Mouse (Mus musculus) thymus, postnatal 10 days (tissue): ENCODE data around the gene Nedd9.

ENCODE experiments used
- DNase-seq, 2 experiments: peaks; one replicate each; pipeline ENCODE4 v3.0.0; 2021; ENCODE audit warnings: low spot score in 2 of 2

Gene Nedd9

DNA sequence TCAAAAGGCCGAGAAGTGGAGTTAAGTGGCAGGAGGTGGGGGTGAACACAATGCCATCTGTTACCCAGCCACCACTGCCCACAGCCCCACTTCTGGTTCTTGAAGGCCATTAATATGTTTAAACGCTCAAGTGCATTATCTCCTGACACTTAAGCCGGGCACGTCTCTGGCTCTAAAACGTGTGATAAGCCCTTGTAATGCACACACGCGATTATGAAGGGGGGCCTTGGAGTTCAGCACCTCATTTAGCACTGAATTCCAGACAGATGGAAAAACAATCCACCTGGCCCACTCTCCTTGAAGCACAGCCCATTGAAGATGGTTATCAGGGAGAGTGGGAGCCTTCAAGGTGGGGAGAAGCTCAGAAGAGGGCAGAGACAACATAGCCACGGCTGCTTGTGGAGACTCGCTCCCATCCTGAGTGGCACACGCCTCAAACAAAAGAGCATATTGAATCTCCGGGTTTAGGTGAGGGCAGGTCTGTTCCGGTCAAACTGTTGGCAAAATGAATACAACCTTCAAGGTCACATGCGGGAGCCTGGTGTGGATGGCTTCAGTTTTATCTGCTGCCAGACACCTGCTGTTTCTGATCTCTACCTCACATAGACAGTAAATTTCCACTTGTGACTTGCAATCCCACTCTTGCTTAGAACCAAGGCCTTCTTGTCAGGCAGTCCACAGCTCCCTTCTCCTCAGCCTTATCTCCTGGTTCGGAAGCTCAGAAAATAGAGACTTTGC, 30.7 kb downstream of the Nedd9 start:
- no peak for DNase-seq

DNA sequence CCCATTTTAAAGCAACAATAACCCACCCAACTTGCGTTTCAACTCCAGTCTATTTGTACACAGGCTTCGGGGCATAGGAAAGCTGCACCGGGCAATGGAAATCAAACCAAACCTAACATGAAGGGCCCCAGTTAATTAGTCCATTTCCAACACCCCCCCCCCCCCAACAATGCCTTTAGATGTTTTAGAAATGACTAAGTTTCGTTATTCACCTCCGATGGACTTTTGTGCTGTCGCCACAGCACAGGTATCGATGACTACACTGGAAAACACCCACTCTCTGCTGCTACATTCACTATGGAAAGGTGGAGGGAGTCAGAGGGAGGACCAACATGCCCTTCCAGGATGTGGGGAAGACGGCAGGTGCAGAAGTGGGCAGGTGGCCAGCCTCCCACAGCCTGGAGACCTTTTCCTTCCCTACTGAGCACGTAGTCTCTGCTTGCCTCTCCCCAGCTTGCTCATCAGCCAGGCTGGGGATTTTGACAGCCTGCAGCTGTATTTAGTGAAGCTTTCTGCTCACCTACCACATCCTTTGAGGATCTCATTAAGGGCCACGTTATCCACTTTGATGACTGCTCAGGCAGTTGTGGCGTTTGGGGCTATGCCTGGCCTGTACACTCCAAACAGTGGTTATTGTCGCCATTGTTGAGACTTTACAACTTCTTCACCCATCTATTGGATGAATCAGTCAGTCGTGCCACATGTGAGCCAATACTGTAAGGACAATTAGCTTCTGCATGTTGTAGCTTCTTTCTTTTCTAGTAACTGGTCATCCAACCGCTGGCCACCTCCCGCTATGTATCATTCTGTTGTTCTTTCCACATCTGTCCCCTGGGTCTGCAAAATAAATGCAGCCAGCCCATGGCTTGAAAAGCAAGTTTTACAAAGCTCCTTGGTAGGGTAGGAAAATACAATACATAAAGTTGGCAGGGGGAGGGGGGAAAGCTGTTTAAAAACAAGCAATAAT, 33.7 kb downstream of the Nedd9 start:
- no peak for DNase-seq

DNA sequence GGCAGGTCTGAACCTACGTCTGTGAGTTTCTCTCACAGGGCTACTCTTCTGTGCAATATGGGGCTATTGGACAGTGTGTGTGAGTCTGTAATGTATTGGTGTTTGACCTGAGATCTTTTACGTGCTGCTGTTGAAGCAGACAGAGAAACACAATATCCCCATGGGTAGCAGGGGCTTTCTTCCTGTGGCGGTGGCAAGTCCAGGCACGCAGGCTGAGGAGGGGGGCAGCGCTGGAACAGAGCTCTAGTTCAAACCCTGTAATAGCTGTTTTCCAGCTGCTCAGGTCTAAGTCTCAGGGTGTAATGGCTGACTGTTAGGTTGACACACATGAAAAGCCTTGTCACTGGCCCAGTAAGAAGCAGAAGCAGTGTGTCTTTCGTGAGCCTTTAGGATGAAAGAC, 36.3 kb downstream of the Nedd9 start:
- no peak for DNase-seq

DNA sequence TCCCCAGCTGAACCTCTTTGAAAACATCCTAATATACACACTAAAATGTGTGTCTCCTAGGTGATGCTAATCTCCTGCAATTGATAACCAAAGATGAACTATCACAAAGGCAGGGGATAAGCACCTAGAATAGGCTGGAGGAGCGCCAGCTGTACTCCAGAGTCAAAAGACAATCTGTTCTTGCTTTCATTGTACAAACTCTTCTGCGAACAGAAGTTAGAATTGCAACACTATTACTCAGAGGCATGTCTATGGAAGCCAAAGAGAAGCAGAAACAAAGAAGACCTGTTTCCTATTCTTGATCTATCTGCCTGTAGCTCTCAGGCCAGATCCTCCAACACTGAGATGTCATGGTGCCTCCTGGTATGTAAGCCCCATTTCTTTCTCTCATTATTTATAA, 38.0 kb downstream of the Nedd9 start:
- no peak for DNase-seq

DNA sequence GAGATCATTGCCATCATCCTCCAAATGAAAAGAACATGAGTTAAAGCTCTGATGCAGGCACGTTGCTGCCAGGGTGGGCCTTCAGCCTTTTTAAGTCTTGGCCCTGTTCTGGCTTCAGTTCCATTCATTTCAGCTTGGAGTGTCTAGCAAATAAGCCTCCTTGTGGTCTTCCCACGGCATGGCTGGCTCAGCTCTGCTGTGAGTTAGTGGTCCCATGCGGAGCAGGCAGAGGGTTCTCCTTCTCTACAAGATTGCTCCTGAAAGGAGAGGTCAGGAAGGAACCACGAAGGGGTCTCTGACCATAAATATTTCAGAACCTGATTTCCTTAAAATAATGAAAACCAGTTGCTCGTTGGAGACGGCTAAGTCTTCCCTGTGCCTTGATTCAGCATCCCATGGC, 40.0 kb downstream of the Nedd9 start:
- no peak for DNase-seq

DNA sequence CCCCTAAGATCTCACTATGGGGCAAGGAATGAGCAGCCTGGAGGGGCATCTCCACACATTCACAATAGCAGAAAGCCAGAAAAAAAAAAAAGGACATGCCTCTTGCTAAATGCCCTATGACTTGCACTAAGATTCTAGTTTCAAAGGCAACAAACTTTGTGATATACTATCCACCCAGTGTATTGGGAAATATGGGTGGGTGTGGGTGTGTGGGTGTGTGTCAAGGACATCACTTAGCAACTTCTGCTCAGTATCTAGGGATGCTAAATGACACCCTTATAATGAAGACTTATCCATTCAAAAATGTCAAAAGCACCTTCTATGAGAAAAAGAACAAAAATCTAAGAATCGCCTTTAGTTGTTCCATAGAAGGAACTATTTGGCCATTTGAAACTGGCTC, 40.6 kb downstream of the Nedd9 start:
- DNase-seq = no peak

DNA sequence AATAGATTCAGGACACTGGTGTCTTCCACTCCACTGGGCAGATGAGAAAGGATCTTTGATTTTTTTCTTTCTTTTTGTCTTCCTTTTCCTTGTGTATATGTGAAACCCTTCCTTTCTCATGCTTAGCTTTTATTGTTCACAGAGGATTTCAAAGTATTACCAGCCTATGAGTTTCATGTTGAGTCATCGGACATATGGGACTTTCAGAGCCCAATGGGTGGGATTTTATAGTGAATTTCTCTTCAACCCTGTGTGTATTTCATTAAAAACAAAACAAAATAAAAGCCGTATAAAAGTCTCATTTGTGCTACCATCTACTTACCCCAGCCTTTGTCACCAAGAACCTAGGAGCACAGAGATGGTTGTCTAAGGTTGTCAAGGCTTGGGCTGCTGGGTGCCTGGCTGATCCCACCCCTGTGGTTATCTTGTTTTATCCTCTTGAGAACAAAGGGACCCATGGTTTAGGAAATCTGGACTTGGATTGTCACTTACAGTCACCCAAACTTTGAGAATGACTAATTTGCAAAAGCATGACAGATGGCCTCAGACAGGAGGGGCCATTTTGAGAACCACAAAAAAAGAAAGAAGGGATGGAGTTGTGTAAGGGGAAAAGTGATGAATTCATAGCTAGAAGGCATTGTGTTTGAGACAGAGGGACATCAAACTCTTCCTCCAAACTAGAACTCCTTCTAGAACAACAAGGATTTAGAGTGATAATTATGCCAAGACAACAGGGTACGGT, 41.9 kb downstream of the Nedd9 start:
- DNase-seq = no peak

DNA sequence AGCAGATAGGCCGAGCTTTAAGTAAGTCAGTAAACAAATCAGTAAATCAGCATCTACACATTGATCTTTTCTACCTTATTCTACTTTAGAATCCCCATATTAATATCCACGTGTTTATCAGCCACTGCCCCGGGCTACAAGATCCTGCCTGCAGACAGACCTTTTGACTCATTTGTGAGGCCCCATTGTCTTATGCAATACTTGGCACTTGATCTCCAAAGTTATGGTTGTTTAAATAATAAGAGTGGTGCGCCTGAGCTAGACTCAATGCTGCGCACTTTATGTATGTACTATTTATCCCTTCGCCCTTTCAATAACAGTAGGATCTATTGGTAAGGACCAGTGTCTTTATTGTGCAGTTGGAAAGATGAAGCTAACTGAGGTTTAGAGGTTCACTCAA, 42.9 kb downstream of the Nedd9 start:
- DNase-seq = no peak

DNA sequence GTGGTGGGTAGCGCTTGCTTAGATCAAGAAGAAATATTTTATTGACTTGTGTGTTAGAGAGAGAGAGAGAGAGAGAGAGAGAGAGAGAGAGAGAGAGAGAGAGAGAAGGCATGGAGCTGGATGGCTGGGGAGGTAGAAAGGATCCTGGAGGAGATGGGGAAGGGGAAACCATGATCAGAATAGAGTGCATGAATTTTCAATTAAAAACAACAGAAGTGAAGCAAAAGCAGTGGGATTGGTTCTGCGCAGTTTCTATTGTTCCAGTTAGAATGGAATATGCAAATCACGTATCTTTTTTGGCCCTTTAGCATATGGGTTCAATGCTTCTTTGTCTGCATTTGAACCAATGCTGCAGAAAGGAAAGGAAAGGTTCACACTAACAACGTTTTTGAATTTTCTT, 45.0 kb downstream of the Nedd9 start:
- no peak for DNase-seq

DNA sequence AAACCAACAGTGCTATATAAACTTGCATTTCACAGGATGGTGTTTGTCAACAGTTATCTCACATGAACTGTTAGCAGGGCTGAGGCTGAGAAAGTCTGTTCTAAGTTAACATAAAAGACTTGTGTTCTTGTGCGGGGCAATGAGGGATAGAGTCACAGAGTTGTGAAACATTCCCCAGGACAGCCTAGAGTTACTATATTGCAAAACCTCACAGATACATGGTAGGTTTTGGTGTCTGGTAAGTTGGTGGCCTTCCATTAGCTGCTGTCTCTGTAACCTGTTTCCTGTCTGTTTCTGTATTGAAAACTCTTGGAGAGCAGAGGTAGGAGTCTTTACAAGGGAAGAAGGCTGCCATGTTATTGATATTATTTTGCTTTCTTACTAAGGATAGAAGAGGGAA, 47.0 kb downstream of the Nedd9 start:
- DNase-seq = no peak

DNA sequence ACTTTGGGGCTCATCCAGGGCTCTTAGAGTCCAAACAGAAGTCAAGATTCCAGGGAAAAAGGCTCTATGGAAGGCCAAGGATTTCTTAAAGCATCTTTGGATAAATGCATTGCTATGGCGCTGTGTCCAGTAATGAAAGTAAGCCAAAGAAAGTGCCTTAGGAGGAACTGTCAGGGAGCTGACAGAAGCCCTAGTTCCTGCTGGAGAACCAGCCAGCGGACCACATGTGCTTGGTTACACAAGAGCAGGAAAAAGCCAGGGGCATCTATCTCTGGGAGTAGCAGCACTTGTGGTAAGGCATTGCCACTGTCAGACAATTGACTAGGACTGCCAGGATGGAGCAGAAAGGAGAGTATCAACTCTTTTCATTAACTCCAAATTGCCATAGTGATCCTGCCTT, 49.8 kb downstream of the Nedd9 start:
- DNase-seq = no peak

DNA sequence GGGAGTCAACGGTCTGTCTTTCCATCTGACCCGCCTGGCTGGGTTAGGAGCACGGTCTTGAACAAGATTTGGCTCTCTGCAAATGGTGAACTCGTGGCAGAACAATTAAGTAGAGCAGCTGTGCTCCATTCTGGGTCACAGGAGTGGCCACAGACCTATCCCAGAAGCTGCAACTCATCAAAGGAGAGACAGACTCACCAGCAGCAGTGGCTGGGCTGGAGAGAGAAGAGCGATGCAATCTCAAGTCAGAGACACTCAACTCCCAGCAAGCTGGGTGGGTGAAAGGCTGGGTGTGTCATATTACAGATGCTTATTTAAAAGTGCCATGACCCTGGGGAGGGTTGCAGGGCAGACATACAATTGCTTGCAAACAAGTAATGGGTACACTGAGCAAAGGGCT, 50.4 kb downstream of the Nedd9 start:
- no peak for DNase-seq

DNA sequence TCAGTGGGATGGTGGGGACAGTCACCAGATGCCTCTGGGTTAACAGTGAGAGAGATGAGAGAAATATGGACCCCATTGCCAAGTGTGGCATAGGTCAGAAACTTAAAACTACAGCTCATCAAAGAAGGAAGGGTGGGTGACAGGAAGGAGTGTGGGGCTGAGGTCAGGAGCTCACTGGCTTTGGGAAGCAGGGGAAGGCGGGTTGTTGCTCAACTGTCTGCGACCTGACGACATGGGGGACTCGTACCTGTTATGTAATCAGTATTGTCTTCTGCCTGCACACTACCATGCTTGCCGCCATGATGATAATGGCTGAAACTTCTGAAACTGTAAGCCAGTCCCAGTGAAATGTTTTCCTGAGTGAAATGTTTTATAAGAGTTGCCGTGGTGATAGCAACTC, 54.0 kb downstream of the Nedd9 start:
- DNase-seq = no peak

DNA sequence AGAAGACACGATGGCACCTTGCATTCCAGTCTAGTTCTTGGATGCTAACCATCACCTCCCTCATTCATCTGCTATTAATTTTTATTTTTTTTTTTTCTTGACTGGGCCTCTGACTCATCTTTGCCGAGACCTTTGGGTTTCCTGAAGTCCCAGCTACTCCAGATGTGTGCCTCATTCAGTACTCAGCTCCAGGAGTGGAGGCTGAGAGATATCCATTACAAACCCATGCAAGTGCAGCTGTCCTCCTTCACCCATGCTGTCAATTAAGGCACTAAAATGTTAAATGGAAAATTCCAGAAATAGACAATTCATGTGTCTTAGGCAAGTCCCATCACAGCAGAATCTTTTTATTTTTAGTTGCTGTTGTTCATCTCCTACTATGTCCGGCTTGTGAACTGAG, 55.4 kb downstream of the Nedd9 start:
- DNase-seq = no peak

DNA sequence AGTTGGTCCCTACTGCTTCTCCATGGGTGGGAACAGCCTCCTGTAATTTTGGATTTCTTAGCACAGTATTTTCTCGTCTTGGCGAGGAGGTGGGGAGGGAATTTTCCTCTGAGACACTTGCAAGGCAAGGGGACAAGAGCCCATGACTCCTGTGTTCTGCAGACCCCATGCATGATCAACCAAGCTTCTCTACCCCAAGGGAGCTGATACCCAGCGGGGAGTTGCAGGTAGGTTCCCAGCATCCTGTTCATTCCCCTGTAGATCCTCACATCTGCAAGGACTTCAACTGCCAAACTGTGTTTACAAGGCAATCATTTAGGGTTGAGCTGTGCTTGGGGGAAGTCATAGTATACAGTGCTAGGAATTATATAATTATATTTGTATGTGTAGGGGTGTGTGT, 60.1 kb downstream of the Nedd9 start:
- no peak for DNase-seq

DNA sequence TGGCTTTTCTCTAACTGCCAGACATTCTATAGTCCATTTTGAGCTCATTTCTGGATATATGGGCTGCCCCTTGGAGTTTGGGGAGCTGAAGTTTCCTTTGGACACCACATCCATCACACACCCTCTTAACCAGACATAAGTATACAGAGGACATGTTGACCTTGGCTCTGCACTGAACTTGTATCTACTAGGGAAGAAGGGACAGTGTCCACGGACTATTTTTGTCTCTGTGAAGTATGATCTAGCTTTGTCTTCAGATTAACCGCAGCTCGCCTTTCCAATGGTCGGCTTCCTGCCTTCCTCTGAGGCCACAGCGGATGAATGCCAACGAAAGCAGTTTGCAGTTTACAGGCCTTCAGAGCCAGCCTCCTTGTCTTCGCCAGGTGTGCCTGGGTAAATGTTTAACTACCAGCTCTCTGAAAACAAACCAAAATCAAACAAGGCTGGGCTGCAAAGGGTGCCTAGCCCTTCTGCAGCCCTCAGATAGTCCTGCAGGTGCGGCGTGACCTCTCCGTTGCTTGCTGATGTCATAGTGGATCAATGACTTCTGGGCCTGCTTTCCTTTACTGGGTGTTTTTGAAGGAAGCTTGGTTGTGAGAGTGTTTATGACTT, 63.6 kb downstream of the Nedd9 start:
- DNase-seq = no peak

DNA sequence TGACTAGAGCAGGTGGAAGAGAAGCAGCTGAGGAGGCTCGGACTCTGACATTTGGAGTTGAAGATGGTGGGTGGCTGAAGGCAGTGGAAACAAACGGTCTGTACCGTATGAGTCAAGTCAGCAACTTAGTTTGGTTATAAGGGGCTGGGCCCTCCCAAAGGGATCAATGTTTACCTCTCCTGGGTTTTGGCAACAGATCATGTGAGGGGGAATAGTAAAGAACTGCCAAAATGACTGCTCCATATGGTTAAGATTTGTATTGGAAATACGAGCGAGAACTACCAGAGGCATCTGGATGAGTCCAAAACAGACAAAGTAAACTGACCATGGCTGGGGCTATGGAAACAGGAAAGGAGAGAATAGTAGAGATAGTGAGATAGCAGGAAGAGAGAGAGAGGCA, 64.6 kb downstream of the Nedd9 start:
- no peak for DNase-seq

DNA sequence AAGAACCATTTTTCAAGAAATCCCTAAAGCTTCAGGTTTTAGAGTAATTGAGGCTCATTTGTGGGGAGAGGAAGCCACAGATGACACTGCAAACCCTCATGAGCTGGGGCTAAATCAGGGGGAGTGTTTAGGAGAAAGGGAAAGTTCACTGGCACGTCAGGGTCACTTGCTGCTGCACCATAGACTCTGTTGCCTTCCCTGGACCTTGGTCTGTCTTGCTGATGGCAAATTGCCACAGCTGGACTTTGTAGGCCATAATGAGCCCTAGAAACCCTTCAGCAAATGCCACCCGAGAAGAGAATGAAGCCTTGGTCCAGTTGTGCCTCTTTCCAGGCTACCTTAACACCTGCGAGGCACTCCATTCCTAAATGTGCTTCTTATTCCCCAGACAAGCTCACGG, 66.8 kb downstream of the Nedd9 start:
- no peak for DNase-seq

DNA sequence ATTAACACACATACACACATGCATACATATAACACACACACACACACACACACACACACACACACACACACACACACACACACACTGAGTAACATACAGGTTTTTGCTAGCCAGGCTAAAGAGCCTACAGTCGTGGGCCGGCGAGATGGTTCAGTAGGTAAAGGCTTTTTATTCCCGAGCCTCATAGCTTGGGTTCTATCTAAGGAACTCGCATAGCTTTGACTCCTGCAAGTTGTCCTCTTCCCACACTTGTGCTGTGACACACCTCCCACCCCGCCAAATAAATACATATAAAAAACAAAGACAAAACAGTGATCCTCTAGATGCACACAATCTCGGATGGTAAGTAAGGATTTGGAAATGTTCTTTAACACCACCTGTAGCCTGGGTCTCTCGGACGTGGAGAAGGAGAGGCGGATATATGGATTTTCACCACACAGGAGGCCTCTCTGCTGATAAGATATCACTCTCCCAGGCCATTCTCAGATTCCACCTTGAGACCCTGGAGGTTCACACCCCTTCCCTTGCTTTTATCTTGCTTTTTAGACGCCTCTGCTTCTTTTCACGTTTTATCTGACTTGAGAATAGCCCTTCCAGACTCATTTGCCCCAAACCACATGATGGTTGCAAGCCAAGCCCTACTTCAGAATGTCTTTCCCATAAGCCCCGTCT, 68.8 kb downstream of the Nedd9 start:
- DNase-seq = no peak

DNA sequence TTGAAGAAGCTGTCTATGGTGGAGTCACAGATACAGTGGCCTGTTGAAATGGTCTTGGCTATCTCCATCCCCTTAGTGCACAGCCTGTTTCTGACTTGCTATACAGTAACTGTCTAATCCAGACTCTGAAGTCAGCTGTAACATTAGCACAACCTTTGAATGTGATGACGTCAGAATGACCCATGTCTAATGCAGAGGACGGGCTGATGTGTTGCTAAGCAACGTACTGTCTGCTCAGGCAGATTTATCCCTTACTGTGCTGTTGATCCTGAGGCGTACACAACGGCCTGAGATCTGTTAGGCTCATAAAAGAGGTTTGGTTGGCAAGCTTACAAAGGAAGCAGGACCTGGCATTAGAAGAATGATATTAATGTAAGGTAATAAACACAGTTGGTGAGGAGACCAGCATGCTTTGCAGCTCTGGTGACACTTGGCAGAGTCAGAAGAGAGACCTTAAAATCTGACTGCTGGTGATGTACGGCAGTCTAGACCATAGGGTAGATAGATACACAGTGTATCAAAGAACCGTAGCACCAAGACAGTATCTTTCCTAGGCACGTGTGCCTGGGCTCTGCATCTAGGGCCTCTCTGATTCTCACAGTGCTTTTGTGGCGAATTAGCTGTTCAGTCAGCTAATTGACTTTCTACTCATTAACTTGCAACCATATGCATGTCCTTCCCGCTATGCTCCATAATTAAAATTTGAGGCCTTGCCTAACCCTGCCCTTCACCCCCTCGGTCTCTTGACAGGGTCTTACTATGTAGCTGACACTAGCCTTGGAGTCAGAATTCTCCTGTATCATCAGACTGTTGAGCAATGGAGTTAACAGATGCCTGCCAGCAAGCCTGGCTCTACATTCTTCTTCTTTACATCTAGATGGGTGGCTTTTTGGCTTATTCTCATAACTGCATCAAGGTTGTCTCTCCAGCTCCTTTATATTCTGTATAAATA, 70.8 kb downstream of the Nedd9 start:
- DNase-seq = no peak
